Mouse (Mus musculus) brain, embryonic 14.5 days (tissue): ENCODE measurements around the gene Osbpl6. TPM values are rescaled to one million over a fixed set of nuclear protein-coding genes. Genes with fewer than 3 reads are reported as not detected.
A peak's percentile ranks its signal among the peaks of the same experiment; 100 is the strongest.

Experiments
- DNase-seq: peaks from one replicate; pipeline ENCODE4 v3.0.0-alpha.2; 2011; ENCODE audit warnings: low read depth
- CTCF ChIP-seq: fragments of 200-500 bp; IDR thresholded peaks from 2 replicates; pipeline ENCODE4 v1.5.1; 2012; ENCODE audit warnings: inconsistent platforms, mild to moderate bottlenecking, moderate library complexity, borderline replicate concordance; ENCODE audit not compliant: insufficient read depth, insufficient read length; ENCODE audit errors: extremely low read depth
- POLR2A ChIP-seq: fragments of 200-500 bp; IDR thresholded peaks from 2 replicates; pipeline ENCODE4 v1.6.1; 2012; ENCODE audit warnings: mild to moderate bottlenecking, inconsistent platforms, borderline replicate concordance; ENCODE audit not compliant: poor library complexity, insufficient read depth, insufficient read length, severe bottlenecking; ENCODE audit errors: extremely low read depth
- polyA plus RNA-seq: library from polyadenylated mRNA; depleted of rRNA; stranded (reverse); fragments of >200 nt; gene quantifications from 2 replicates; pipeline ENCODE4 v1.2.3, GENCODE M21; 2012

Osbpl6 gene
- polyA plus RNA-seq, 1 experiment, result 18.4 TPM

DNA sequence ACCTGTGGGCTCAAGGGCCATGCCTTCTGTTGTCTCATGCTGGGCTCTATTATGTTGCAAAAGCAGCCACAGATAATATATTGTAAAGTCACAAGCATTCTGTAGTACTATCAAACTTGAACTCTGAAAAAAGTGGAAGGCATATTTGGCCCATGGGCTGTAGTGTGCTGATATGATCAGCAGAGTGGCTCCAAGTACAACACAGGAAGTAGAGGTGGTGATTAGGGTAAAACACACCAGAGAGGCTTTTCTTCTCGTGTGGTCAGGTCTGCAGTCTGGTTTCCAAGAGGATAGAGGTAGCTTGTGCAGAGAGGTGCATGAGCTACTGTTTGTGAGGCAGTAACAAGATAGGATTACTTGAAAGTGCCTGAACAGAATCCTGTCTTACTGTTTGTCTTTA is 69.5 kb downstream of the Osbpl6 start:
- TF ChIP-seq POLR2A (no peak), CTCF (no peak)
- DNase-seq, result no peak

DNA sequence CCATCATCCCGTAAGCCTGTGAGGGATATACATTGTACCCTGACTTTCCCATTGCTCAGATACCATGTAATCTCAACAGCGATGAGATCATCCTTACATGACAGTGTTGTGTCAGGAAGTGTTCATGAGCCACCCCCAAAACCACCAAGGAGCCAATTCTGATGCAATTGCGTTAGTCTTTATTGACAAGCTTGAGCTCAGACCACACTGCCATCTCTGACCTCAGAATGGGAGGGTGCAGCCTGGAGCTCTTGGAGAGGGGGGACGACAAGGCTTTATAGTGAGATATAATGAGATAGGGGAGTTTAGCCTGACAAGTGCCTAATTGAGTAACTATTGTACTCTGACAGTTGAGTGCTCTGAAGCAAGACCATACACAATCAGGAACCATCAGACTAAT is 82.5 kb downstream of the Osbpl6 start:
- TF ChIP-seq CTCF (no peak), POLR2A (no peak)
- DNase-seq, result no peak

DNA sequence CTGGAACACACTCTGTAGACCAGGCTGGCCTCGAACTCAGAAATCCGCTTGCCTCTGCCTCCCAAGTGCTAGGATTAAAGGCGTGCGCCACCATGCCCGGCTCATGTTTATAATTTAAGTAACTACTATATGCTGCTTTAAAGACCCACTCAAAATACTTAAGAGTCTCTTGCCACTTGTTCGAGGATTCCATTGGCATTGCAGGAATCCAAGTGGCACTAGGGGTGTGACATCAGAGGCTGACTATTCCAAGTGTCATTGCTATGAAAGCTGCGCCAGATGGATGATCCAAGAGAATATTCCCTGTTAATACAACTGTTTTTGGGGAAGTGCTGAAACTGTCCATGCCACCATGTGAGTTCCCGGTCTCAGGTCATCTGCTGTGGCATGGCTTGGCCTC is 83.9 kb downstream of the Osbpl6 start:
- DNase-seq, result no peak
- TF ChIP-seq CTCF (no peak), POLR2A (no peak)

DNA sequence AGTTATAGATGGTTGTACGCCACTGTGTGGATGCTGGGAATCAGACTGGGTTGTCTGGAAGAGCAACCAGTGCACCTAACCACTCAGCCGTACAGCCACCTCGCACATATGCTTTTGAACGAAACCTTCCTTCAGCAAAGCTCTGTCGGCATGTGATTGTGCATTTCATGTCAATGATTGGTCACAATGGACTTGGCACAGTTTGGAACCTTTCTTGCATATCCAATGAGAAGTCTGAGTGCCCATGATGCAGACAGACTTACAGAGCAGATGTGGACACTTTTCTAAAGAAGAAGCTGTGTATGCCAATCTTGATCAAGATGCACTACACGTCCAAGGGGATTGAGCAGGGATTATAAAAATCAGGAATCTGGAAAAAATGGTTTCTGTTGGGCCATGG is 85.1 kb downstream of the Osbpl6 start:
- TF ChIP-seq CTCF (no peak), POLR2A (no peak)

GRCm38 (mm10) chr2:76492224-76492623 is 85.9 kb downstream of the Osbpl6 start:
- DNase-seq, result peak; percentile 39
- TF ChIP-seq CTCF (no peak), POLR2A (no peak)

More for the DNA sequence above, 85.1 kb downstream of the Osbpl6 start:
- DNase-seq, result no peak

DNA sequence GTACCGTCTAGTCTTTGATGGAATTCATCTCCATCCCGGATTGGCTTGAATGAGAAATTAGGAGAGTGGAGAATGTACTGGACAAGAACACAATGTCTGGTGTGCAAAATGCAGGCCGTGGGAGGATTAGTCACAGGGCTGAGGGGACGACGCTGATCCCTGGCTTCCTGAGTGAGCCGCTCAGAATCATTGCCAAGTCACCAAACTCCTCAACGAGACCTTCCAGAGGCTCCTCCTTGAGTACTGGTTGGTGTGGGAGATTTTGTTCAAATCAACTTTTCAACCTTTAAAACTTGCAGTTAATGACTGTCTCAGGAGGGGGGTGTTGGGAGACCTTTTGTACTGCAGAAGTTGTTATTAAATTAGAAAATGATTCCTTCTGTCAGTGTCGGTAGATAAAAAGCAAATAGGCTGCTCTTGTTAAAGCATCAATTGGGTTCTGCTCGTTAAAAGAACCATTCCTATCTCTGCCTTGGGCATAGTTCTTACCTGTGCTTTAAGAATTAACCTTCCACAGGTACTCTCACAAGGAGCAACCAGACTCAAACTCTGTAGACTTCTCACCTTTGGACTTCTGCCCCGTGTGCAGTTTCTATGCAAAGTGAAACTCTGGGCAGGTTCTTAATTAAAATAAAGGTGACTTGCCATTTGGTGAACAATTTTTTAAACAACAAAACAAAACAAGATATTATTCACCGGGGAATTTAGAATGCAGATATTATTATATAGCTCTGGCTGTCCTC is 89.9 kb downstream of the Osbpl6 start:
- no peak for DNase-seq
- TF ChIP-seq CTCF (no peak), POLR2A (no peak)

- no peak for TF ChIP-seq CTCF
- no peak for DNase-seq
Measured at GRCm38 (mm10) chr2:76496749-76497140, 90.4 kb downstream of the Osbpl6 start.

GRCm38 (mm10) chr2:76498891-76499290 is 92.6 kb downstream of the Osbpl6 start:
- DNase-seq, result no peak
- TF ChIP-seq CTCF (no peak), POLR2A (no peak)

GRCm38 (mm10) chr2:76504122-76504839 is 98.0 kb downstream of the Osbpl6 start:
- TF ChIP-seq POLR2A (no peak), CTCF (no peak)
- no peak for DNase-seq

- no peak for DNase-seq
- TF ChIP-seq POLR2A (no peak), CTCF (no peak)
Measured at GRCm38 (mm10) chr2:76504989-76505388, 98.7 kb downstream of the Osbpl6 start.

- TF ChIP-seq POLR2A, result no peak
- no peak for TF ChIP-seq CTCF
- DNase-seq, result no peak
Measured at GRCm38 (mm10) chr2:76511281-76511721, 105.0 kb downstream of the Osbpl6 start.

DNA sequence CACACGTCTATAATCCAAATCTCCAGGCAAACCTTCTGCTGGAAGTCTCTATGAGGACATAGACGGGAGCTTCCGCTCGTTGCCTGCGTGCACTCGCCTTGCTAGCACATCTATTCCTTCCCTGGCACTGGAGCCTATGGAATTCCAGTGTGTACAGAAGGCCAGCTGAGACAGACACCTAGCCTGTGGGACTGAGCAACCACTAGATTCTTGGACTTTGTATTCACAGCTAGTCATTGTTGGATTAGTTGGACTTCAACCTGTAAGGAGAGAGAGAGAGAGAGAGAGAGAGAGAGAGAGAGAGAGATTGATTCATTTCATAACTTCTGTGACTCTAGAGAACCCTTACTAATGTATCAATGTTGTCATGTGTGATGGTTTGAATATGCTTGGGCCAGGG is 105.8 kb downstream of the Osbpl6 start:
- no peak for TF ChIP-seq CTCF
- TF ChIP-seq POLR2A, result no peak
- DNase-seq, result no peak
